Mouse (Mus musculus) limb, embryonic 15.5 days (tissue): Measurements from ENCODE around the gene Arhgap10. TPM values are rescaled to one million over a fixed set of nuclear protein-coding genes. Genes with fewer than 3 reads are reported as not detected.

Experiments used
- ATAC-seq: fragments of 200-750 bp; cut with Nextera tagmentation; 2 replicates; pipeline ENCODE4 v1.8.0; 2017; ENCODE audit warnings: low read depth, moderate TSS enrichment; ENCODE audit not compliant: insufficient number of reproducible peaks, low FRiP score, low TSS enrichment
- H3K27ac ChIP-seq: fragments of 300-500 bp; sonication (generic); 2 replicates; pipeline ENCODE4 v1.5.1; 2015; ENCODE audit warnings: moderate library complexity, mild to moderate bottlenecking, inconsistent platforms
- H3K27me3 ChIP-seq: fragments of 300-500 bp; sonication (generic); 2 replicates; pipeline ENCODE4 v1.6.1; 2015; ENCODE audit warnings: inconsistent platforms
- H3K36me3 ChIP-seq: fragments of 300-500 bp; sonication (generic); 2 replicates; pipeline ENCODE4 v1.6.1; 2015; ENCODE audit warnings: inconsistent platforms
- H3K4me1 ChIP-seq: fragments of 300-500 bp; sonication (generic); 2 replicates; pipeline ENCODE4 v1.6.1; 2015; ENCODE audit warnings: inconsistent platforms
- H3K4me2 ChIP-seq: fragments of 300-500 bp; sonication (generic); 2 replicates; pipeline ENCODE4 v1.6.1; 2015; ENCODE audit warnings: mild to moderate bottlenecking, inconsistent platforms
- H3K4me3 ChIP-seq: fragments of 300-500 bp; sonication (generic); 2 replicates; pipeline ENCODE4 v1.5.1; 2015; ENCODE audit warnings: mild to moderate bottlenecking, inconsistent platforms
- H3K9ac ChIP-seq: fragments of 300-500 bp; sonication (generic); 2 replicates; pipeline ENCODE4 v1.6.1; 2015; ENCODE audit warnings: inconsistent platforms
- H3K9me3 ChIP-seq: fragments of 300-500 bp; sonication (generic); 2 replicates; pipeline ENCODE4 v1.6.1; 2016; ENCODE audit warnings: inconsistent platforms
- WGBS: fragments of 180-500 bp; shearing (Covaris S2); methylation state at CpG from one replicate; pipeline ENCODE4 v1.1.7; 2015; 5-methylcytosine and 5-hydroxymethylcytosine counted together
- polyA plus RNA-seq: library from polyadenylated mRNA; unstranded; fragments of >200 nt; fragmentation: Nextera tagmentation; extraction: Ambion mirVana; gene quantifications from 2 replicates; pipeline ENCODE4 v1.2.1, GENCODE M21; 2015

Gene Arhgap10
- polyA plus RNA-seq, 1 experiment from 2014 or later: 28.1 TPM

DNA sequence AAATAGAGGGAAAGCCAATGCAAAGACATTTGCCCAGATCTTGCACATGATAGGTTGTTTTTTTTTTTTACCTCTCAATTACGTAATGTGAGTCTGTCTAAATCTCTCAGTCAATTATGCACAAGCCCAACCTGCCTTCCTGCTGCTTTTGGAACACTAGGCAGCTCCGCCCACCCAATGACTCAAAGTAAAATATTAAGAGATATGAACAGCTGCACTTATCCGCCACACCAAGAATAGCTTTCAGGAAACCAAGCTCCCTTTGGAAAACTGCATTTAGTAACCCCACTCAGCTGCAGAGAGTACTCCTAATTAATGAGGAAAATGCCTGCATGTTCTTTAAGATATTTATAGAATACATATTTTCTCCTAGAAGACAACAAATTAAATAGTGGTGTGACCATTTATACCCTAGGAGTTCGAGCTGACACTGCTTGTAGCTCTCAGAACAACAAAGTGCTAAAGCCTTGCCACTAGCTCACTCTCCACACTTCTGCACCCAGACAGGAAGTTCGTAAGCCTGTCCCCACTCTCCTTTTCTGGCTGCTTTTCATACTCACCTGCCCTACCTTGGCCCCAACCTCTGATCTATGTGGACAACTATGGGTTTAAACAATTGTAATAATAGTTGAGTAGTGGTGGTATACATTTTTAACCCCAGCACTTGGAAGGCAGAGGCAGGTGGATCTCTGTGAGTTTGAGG, 25.2 kb downstream of the Arhgap10 start:
- 63% methylated on average over 5 of the region's 5 CpGs for WGBS
- no peaks in the 10 kb centered on the region for H3K9me3 ChIP-seq
- ATAC-seq: no peak
- no peaks in the 10 kb centered on the region for H3K36me3 ChIP-seq
- no peak overlapping the region for H3K4me3 ChIP-seq
- peaks cover 44% of the 10 kb centered on the region for H3K4me1 ChIP-seq
- no peak overlapping the region; the same call in 1 of the 2 replicates for H3K27ac ChIP-seq
- no peak overlapping the region for H3K9ac ChIP-seq
- no peak overlapping the region for H3K4me2 ChIP-seq
- no peaks in the 10 kb centered on the region for H3K27me3 ChIP-seq

DNA sequence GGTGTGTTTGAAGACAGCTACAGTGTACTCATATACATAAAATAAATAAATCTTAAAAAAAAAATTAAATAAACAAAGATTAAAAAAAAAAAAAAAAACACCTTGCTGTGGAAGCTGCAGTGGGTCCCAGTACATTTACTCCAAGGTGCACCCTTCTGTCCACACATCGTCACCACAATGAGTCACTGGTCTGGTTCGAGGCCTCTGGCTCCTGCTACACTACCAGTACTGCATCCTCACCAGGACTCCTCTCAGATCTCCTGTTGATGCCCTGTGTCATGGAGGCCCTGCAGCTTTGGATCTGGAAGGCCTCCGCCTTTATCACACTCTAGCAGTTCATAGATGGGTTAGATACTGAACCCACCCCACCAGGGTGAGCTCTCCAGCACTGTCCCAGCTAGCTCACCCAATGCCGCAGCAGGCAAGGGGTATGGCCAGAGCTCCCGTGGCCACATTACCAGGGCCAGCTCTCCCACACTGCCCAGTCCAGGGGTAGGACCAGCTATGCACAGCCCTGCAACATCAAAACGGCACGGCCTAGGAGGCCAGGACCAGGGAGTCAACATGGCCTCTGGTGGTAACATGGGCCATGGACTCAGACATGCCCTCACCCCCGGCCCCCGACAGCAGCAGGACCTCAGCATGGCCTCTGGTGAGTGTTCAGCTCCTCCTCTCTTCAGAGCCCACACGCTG, 26.4 kb downstream of the Arhgap10 start:
- ATAC-seq: 0 out of 2 replicates have a peak, but pooled peaks have one; percentile 21
- no peak overlapping the region for H3K9ac ChIP-seq
- H3K27ac ChIP-seq: no peak overlapping the region

DNA sequence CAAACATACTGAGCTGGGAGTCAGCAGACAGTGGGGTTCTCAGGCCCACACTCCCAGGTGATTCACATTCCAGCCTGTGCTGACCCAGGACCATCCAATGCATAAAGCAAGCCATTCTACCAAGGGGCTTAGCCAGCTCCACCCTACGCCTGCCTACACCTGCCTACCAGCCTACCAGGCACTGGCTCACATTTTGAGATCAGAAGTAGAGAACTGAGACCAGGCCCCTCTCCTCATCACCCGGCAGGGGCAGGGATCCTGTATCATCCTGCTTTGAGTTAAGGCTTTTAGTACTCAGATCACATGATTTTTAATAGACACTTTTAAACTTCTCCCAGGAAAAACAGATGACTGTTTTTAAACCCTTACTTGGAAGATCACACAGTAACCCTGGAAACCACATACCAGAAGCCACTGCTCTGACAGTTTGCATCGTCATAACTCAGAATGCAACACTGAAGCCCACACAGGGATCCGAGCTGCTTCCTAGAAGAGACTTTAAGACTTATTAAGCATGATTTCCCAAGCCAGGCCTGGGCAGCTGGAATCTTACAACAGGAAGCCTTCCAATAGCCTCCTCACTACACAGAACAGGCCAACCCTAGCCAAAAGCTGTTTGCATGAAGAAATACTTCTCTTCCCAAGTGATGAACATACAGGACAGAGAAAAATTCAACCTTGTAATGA, 27.5 kb downstream of the Arhgap10 start:
- WGBS: 28% methylated on average over 4 of the region's 4 CpGs
- Histone ChIP-seq H3K27ac (peak overlapping the region; percentile 74), H3K27me3 (no peaks in the 10 kb centered on the region), H3K4me3 (no peak overlapping the region), H3K4me1 (peaks cover 42% of the 10 kb centered on the region), H3K36me3 (no peaks in the 10 kb centered on the region), H3K9ac (no peak overlapping the region), H3K4me2 (no peak overlapping the region), H3K9me3 (no peaks in the 10 kb centered on the region)
- ATAC-seq: peak; percentile 76

More for the DNA sequence above, 26.4 kb downstream of the Arhgap10 start:
- Histone ChIP-seq H3K9me3 (no peaks in the 10 kb centered on the region), H3K4me1 (peaks cover 47% of the 10 kb centered on the region), H3K36me3 (no peaks in the 10 kb centered on the region), H3K4me3 (no peak overlapping the region), H3K4me2 (no peak overlapping the region), H3K27me3 (no peaks in the 10 kb centered on the region)
- 91% methylated on average over 10 of the region's 10 CpGs for WGBS

GRCm38 (mm10) chr8:77489235-77489634, 28.5 kb downstream of the Arhgap10 start:
- H3K9me3 ChIP-seq: no peaks in the 10 kb centered on the region
- no peak overlapping the region for H3K27ac ChIP-seq
- H3K4me3 ChIP-seq: no peak overlapping the region
- no peak overlapping the region for H3K4me2 ChIP-seq
- peaks cover 50% of the 10 kb centered on the region for H3K4me1 ChIP-seq
- ATAC-seq: no peak
- 91% methylated on average over 6 of the region's 6 CpGs for WGBS
- H3K36me3 ChIP-seq: no peaks in the 10 kb centered on the region
- no peaks in the 10 kb centered on the region for H3K27me3 ChIP-seq
- no peak overlapping the region for H3K9ac ChIP-seq

GRCm38 (mm10) chr8:77488215-77488606, 29.5 kb downstream of the Arhgap10 start:
- Histone ChIP-seq H3K36me3 (no peaks in the 10 kb centered on the region), H3K27ac (peak overlapping the region; percentile 43), H3K4me2 (no peak overlapping the region), H3K4me1 (peaks cover 58% of the 10 kb centered on the region), H3K27me3 (no peaks in the 10 kb centered on the region), H3K4me3 (no peak overlapping the region), H3K9me3 (no peaks in the 10 kb centered on the region), H3K9ac (no peak overlapping the region)
- WGBS: 34% methylated on average over 4 of the region's 4 CpGs
- ATAC-seq: no peak

DNA sequence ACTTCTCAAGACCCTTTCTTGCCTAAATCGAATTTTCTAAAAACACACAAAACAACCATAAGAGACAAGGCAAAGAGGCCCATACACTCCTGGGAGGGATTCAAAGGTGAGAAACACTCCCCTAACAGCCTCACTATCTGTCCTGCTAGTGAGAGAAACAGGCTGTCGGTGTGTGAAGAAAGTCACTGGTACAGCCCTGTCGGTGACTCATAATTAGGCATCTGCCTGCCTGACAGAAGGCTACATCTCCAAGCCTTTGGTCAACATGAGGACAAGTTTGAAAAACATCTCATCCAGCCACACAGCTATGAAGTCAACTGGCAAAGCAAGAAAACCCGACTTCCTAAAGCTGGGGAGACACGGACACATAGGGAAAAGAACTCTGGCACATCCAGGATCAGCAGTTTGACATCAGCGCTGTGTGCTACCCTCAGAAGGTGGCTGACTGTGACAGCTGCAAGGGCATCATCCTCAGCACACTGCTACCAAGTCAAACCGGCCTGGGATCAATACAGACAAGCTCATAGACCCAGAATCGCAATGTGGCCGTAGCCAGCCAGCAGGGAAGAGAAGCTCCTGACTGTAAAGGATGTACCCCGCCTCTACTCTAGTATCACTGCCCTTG, 30.1 kb downstream of the Arhgap10 start:
- Histone ChIP-seq H3K4me3 (no peak overlapping the region), H3K4me2 (no peak overlapping the region), H3K27ac (peak overlapping the region; percentile 43), H3K36me3 (no peaks in the 10 kb centered on the region), H3K9me3 (no peaks in the 10 kb centered on the region), H3K27me3 (no peaks in the 10 kb centered on the region), H3K4me1 (peaks cover 60% of the 10 kb centered on the region), H3K9ac (no peak overlapping the region)
- 72% methylated on average over 10 of the region's 10 CpGs for WGBS
- ATAC-seq: no peak

DNA sequence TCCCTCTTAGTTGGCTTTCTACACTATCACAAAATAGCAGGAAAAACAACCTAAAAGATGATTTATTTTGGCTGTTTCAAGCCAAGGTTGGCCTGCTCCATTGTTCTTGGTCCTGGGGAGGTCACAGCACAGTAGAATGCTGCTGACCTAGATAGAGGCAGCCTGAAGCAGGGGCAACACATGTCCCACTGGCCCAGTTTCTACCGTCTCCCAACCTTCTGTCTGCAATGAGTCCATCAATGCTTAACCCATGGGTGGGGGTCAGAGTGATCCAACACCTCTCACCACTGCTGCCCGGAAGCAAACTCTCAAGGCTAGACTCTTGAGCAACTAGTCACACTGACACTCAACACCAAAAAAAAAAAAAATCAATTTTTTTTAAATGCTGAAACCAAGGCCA, 31.0 kb downstream of the Arhgap10 start:
- ATAC-seq: no peak
- Histone ChIP-seq H3K36me3 (no peaks in the 10 kb centered on the region), H3K4me1 (peaks cover 64% of the 10 kb centered on the region), H3K4me3 (no peak overlapping the region), H3K27ac (no peak overlapping the region), H3K9ac (no peak overlapping the region), H3K9me3 (no peaks in the 10 kb centered on the region), H3K27me3 (no peaks in the 10 kb centered on the region), H3K4me2 (no peak overlapping the region)
- 84% methylated on average over 2 of the region's 2 CpGs for WGBS

DNA sequence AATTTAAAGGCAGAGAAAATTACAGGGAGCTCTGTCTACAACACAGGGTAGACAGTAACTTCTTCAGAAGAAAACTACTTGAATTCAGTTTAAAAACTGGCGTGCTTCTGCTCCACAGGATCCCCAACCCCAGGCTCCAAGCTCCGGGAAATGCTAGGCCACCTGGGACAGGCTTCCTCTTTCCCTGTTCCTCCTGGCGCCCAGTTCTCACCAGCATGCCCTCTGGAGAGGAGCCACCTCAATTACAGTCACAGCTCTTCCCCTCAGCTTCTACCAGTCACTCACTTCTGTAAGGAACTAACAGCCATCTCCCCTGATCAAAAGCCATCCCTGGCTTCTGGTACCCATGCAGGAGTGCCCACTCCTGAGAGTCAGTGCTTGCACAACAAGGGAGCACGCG, 32.9 kb downstream of the Arhgap10 start:
- Histone ChIP-seq H3K9ac (no peak overlapping the region), H3K4me3 (no peak overlapping the region), H3K27me3 (no peaks in the 10 kb centered on the region), H3K4me1 (peaks cover 50% of the 10 kb centered on the region), H3K9me3 (no peaks in the 10 kb centered on the region), H3K4me2 (no peak overlapping the region), H3K27ac (no peak overlapping the region), H3K36me3 (no peaks in the 10 kb centered on the region)
- WGBS: 64% methylated on average over 5 of the region's 5 CpGs
- no peak for ATAC-seq

DNA sequence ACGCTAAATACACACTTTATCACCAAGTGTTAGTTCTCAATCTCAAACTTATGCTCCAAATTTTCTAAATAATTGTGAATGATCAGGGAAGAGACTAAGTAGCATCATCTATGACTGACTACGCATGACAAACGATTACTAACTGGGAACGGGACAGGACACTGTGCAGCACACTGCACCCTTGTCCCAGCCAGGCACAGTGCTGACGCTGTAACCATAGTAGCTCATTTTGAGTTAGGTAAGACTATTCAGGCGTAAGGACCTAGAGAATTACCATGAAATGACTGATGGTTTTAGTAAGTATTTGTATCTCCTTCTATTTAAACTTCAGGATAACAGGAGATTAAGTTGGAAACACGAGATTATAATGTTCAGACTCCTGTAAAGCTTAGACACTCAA, 33.5 kb downstream of the Arhgap10 start:
- peaks cover 54% of the 10 kb centered on the region for H3K4me1 ChIP-seq
- 70% methylated on average over 7 of the region's 7 CpGs for WGBS

DNA sequence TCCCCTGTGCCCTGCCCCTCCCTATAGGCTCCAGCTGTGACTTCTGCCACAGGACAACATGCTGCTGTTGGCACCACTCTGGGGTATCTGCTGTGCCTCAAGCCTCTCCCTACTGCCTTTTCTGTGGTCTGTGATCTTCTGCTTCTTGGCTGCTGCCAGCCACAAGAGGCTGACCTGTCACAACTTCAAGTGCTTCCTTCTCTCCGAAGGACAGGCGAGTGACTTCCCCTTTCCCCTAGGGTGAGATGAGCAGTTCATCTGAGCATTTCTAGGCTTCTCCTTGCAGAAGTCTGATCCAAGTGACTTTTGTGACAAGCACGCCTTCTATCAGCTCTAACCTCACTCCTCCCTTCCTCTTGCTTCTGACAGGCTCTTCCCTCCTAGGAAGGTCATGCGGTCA, 34.1 kb downstream of the Arhgap10 start:
- WGBS: 78% methylated on average over 4 of the region's 4 CpGs
- H3K27ac ChIP-seq: no peak overlapping the region
- no peaks in the 10 kb centered on the region for H3K36me3 ChIP-seq
- no peak overlapping the region for H3K9ac ChIP-seq
- no peak overlapping the region for H3K4me3 ChIP-seq
- H3K4me1 ChIP-seq: peaks cover 56% of the 10 kb centered on the region
- no peak for ATAC-seq
- H3K4me2 ChIP-seq: no peak overlapping the region
- H3K27me3 ChIP-seq: no peaks in the 10 kb centered on the region
- H3K9me3 ChIP-seq: no peaks in the 10 kb centered on the region

More for the DNA sequence above, 33.5 kb downstream of the Arhgap10 start:
- Histone ChIP-seq H3K27ac (no peak overlapping the region), H3K36me3 (no peaks in the 10 kb centered on the region), H3K4me3 (no peak overlapping the region), H3K9me3 (no peaks in the 10 kb centered on the region), H3K9ac (no peak overlapping the region), H3K27me3 (no peaks in the 10 kb centered on the region), H3K4me2 (no peak overlapping the region)
- no peak for ATAC-seq

- ATAC-seq: no peak; the same call in 1 of the 2 replicates
- H3K4me1 ChIP-seq: peaks cover 42% of the 10 kb centered on the region
These were observed 36.0 kb downstream of the Arhgap10 start for GRCm38 (mm10) chr8:77481791-77482190.

More at GRCm38 (mm10) chr8:77481791-77482190, 36.0 kb downstream of the Arhgap10 start:
- no peak overlapping the region for H3K27ac ChIP-seq
- no peaks in the 10 kb centered on the region for H3K9me3 ChIP-seq
- no peaks in the 10 kb centered on the region for H3K36me3 ChIP-seq
- H3K9ac ChIP-seq: no peak overlapping the region
- H3K4me2 ChIP-seq: no peak overlapping the region
- H3K4me3 ChIP-seq: no peak overlapping the region
- 60% methylated on average over 6 of the region's 6 CpGs for WGBS
- no peaks in the 10 kb centered on the region for H3K27me3 ChIP-seq
